Mouse (Mus musculus) testis, adult 2 months (tissue): ENCODE results near the gene Rhof.

ENCODE experiments used
- CTCF ChIP-seq: fragments of 200-500 bp; IDR thresholded peaks from 2 replicates; pipeline ENCODE4 v1.5.1; 2012; ENCODE audit warnings: low read depth, mild to moderate bottlenecking, inconsistent platforms, low read length, moderate library complexity; ENCODE audit not compliant: control insufficient read depth, insufficient read depth, insufficient replicate concordance
- POLR2A ChIP-seq: fragments of 200-500 bp; IDR thresholded peaks from 2 replicates; pipeline ENCODE4 v1.6.1; 2012; ENCODE audit warnings: low read depth, mild to moderate bottlenecking, inconsistent platforms, low read length, moderate library complexity; ENCODE audit not compliant: control insufficient read depth

DNA sequence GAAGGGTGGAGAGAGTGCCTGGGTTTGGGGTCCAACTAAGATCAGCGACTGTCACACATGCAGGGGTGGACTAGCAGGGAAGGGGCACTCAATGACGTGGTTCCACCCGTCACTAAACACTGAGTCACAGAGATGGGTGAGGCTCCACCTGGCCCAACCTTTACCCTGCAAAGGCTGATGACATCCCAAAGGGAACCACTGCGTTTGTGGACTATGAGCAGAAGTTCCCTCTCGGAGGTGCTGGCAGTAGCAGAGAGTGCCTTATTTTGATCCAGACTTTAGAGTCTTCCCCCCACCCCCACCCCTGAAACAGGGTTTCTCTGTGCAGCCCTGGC, 1.7 kb downstream of the Rhof start:
- TF ChIP-seq CTCF (no peak), POLR2A (no peak)
